Mouse (Mus musculus) heart, adult 2 months (tissue): ENCODE measurements around the gene Vash2.

ENCODE experiments used
- CTCF ChIP-seq: fragments of 200-600 bp; IDR thresholded peaks from 2 replicates; pipeline ENCODE4 v1.8.1; 2022; ENCODE audit warnings: antibody characterized with exemption, mild to moderate bottlenecking, moderate library complexity
- EP300 ChIP-seq: fragments of 200-500 bp; IDR thresholded peaks from 2 replicates; pipeline ENCODE4 v1.6.1; 2011; ENCODE audit warnings: low read depth, low read length, control low read depth; ENCODE audit not compliant: insufficient read depth
- POLR2A ChIP-seq: fragments of 200-500 bp; IDR thresholded peaks from 2 replicates; pipeline ENCODE4 v1.6.1; 2011; ENCODE audit warnings: mild to moderate bottlenecking, low read depth, low read length, control low read depth; ENCODE audit not compliant: insufficient read depth

- TF ChIP-seq POLR2A (no peak), CTCF (no peak), EP300 (no peak)
These were observed 18.9 kb upstream of the Vash2 start for GRCm38 (mm10) chr1:190998027-190998426.
